Mouse (Mus musculus) T-helper 17 cell (primary cell): ENCODE data around the gene Fgr.

Experiments
- in situ Hi-C, 2 experiments: fragments of 300-600 bp; cut with MboI, MseI; formaldehyde crosslinking; loops; 1 replicate in 1 of 2; 2 replicates in 1 of 2; pipeline ENCODE4 v1.15.1; 2025; ENCODE audit warnings: high pct_unique_total_duplicates in 2 of 2

The Fgr gene

GRCm38 (mm10) chr4:132982999-132983398 lies 9.1 kb downstream of the Fgr start:
- in situ Hi-C loops = no loop called here

GRCm38 (mm10) chr4:132983664-132984512 lies 10.0 kb downstream of the Fgr start:
- in situ Hi-C loops = no loop called here

DNA sequence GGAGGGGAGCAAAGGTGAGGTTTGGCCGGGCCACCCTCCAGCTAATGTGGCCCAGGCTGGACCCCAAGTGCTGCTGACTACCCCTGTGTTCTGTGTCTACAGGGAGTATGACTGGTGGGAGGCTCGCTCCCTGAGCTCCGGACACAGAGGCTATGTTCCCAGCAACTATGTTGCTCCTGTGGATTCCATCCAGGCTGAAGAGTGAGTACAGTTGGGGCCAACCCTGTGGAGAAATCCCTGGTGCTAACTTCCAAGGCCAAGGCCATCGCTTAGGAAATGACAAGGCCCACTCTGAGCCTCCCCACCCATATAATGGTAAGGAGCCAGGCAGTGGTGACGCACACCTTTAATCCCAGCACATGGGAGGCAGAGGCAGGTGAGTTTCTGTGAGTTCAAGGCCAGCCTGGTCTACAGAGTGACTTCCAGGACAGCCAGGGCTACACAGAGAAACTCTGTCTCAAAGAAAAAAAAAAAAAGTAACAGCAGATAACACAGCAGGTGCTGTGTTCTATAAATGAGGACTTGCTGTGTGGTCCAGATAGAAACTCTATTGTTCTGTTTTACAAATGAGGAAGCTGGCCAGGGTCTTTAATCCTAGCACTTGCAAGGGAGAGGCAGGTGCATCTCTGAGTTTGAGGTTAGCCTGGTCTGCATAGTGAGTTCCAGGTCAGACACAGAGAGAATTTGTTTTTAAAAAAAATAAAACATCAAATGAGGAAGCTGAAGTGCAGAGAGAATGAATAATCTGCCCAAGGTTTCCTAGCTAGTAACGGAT lies 14.9 kb downstream of the Fgr start:
- in situ Hi-C loops = no loop called here

GRCm38 (mm10) chr4:132993553-132993952 lies 19.7 kb downstream of the Fgr start:
- in situ Hi-C loops = loop anchor here in 1 of 2 experiments (5.0 kb wide), 1 partner anchor 36 kb away; no protein-coding TSS in a partner anchor

DNA sequence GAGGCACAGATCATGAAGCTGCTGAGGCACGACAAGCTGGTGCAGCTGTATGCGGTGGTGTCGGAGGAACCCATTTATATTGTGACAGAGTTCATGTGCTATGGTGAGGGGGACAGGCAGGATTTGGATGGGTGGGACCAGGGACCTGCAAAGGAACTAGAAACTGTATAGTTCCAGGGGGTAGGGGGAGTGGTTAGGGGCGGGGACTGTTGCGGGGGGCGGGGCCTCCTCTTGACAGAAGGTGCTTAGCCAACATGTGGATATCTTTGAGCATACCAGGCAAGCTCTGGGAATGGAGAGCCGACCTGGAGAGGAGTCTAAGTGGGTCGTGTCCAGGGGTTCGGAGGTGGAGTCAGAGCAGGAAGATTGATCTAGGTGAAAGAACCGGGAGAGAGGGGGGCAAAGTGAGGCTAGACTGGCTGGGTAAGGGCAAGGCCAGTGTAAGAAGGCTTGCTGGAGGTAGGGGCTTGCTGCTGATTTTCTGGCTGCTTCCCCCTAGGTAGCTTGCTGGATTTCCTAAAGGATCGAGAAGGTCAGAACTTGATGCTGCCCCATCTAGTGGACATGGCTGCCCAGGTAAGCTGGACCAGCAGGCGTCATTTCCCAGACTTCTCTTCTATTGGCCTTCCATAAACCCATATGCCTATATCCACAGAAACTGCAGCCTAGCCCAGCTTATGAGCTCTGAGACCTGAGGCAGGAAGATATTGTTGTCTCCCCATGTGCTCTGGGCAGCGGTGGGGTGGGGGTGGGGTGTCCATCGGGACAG lies 23.8 kb downstream of the Fgr start:
- in situ Hi-C loops = no loop called here

- in situ Hi-C loops = loop anchor here in 1 of 2 experiments (5.0 kb wide), 1 partner anchor 41 kb away; no protein-coding TSS in a partner anchor
These were observed 29.0 kb downstream of the Fgr start for GRCm38 (mm10) chr4:133002896-133003295.

GRCm38 (mm10) chr4:133003316-133004018 lies 29.6 kb downstream of the Fgr start:
- in situ Hi-C loops = loop anchor here in 1 of 2 experiments (5.0 kb wide), 1 partner anchor 41 kb away; no protein-coding TSS in a partner anchor

- in situ Hi-C loops = loop anchor here in 1 of 2 experiments (5.0 kb wide), 1 partner anchor 297 kb away; no protein-coding TSS in a partner anchor
These were observed 31.3 kb downstream of the Fgr start for GRCm38 (mm10) chr4:133005233-133005632.

- in situ Hi-C loops = loop anchor here in 1 of 2 experiments (5.0 kb wide), 1 partner anchor 296 kb away; no protein-coding TSS in a partner anchor
These were observed 32.1 kb downstream of the Fgr start for GRCm38 (mm10) chr4:133005885-133006451.

DNA sequence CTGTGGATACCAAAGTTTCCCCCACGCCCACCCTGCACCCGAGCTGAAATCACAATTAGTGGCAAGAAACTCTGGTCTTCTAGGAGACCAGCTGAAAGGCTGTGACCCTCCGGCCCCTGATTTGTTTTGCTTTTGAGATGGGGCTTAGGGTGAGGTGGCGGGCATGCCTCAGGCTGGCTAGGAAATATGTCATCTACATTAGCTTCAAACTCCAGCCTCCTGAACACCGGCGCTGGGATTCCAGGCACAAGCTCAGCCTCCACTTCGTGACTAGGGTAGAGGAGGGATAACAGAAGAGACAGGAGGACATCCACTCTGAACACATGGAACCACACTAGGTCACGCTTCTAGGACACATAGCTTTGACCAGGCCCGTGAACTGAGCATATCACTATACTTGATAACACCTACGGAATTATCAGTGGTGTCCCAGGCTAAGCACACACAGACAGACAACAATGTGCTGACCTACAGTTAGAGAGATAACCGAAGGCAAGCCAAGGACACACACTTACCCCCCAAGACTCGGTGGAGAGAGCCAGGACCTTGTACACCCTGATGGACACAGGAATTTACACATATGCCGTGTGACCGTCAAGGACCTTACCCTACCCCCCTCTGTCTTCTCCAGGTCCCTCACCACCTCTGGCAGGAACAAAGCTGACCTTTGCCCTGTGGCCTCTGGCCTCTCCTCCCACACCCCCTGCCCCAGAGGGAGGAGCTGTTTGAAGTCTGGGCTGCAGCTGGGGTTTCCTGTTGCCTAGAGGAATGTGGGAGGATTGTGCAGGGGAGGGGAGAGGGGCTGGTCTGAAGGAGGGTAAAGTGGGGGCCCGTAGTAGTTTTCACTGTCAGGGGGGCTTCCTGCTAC lies 33.9 kb downstream of the Fgr start:
- in situ Hi-C loops = loop anchor here in 1 of 2 experiments (5.0 kb wide), 1 partner anchor 295 kb away; no protein-coding TSS in a partner anchor

- in situ Hi-C loops = loop anchor here in 1 of 2 experiments (5.0 kb wide), 1 partner anchor 293 kb away; no protein-coding TSS in a partner anchor
These were observed 35.2 kb downstream of the Fgr start for GRCm38 (mm10) chr4:133009131-133009530.

DNA sequence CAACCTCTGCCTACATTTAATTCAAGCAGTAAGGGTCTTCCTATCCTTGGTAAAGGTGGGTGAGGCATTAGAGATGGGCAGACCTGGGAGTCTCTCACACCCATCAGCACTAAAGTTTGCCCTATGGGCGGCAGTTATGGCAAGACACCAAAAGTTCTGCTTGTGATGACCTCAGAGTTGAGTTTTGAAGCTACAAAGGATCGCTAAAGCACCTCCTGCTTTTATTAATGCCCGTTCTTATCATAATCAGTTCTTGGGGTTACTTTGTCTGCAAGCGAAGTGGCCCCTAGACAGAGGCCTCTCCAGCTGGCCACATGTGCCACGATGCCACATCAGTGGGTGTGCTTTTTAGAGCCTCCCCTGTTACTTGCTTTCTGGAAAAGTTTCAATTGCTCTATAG lies 35.8 kb downstream of the Fgr start:
- in situ Hi-C loops = loop anchor here (5.0 kb wide), 2 partner anchors 178 to 293 kb away; no protein-coding TSS in a partner anchor

GRCm38 (mm10) chr4:133010611-133011010 lies 36.7 kb downstream of the Fgr start:
- in situ Hi-C loops = loop anchor here in 1 of 2 experiments (5.0 kb wide), 1 partner anchor 177 kb away; no protein-coding TSS in a partner anchor

- in situ Hi-C loops = loop anchor here in 1 of 2 experiments (5.0 kb wide), 1 partner anchor 176 kb away; no protein-coding TSS in a partner anchor
These were observed 37.3 kb downstream of the Fgr start, which contains the start of gene Ahdc1 for GRCm38 (mm10) chr4:133011028-133011820. Ahdc1 (plus strand) TSS chr4:133011260.

DNA sequence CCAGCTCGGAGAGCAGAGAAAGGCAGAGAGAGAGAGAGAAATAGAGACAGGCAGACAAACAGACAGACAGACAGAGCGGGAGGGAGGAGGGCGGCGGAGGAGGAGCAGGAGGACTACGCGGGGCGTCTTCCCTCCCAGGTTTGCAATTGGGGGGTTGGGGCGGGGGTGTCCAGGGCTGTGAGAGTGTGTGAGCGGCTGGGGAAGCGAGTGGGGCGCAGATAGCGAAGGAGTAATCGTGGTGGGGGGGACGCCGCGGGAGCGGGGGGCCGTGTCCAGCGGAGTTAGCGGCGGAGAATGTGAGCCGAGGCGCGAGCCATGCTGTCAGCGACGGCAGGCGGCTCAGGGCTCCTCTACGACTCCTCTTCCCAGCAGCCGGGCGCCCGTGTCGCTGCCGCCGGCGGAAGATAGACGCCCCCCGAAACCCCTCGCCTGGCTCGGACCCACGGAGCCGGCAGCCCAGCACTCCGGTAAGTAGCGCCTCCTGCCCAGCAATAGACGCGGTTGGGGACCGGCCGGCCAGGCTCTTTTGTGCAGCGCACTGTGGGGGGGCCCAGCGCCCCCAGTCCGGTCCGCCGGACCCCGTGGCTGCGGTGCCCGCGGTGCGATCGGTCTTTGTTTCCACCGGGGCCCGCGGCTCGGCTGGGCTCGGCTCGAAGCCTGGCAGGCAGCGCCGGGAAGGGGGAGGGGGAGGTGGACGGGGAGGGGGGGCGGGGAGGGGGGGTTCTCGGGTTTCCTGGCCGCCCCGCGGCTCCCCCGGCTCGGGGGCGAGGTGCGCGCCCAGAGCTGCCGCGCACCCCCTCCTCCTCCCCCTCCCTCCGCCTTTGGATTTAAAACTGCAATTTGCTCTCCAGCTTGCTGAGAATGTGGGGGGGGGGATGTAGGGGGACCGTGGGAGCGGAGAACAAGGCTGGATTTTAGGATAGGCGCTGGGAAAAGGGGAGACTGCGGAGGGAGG lies 38.2 kb downstream of the Fgr start:
- in situ Hi-C loops = loop anchor here in 1 of 2 experiments (5.0 kb wide), 1 partner anchor 175 kb away; no protein-coding TSS in a partner anchor

DNA sequence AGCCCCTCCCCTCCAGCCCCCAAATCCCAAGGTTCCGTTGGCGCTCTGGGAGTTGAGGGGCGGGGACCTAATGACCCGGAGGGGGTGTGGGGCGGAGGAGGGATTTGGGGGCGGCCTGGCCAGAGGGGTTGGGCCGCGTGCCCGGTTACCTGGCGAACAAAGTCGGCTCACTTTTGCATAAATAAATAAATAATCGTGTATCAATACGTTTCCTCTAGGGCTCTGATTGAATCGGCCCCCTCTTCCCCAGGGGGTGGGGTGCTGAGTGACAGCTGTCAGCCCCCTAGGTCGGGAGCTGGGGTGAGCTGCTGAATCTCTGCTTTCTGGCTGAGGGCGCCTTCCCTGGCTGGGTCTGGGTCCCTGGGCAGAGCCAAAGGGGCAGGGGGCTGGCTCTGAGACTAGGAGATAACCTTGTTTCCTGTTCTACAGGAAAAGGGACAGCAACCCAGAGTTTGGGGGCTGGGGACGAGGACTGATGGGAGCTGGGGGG lies 38.9 kb downstream of the Fgr start:
- in situ Hi-C loops = loop anchor here in 1 of 2 experiments (5.0 kb wide), 1 partner anchor 174 kb away; no protein-coding TSS in a partner anchor
